Mouse (Mus musculus) heart, embryonic 14.5 days (tissue): ENCODE data around the gene Pax7. TPM values are rescaled to one million over a fixed set of nuclear protein-coding genes. Genes with fewer than 3 reads are reported as not detected.
A peak's percentile ranks its signal among the peaks of the same experiment; 100 is the strongest.

ENCODE experiments used
- ATAC-seq: fragments of 200-750 bp; cut with Nextera tagmentation; 2 replicates; pipeline ENCODE4 v1.8.0; 2017; ENCODE audit warnings: low read depth, moderate TSS enrichment; ENCODE audit not compliant: insufficient number of reproducible peaks, insufficient read depth, low FRiP score
- H3K27ac ChIP-seq, 2 experiments: fragments of 200-500 bp in 1 of 2; fragments of 300-500 bp in 1 of 2; sonication (generic) in 1 of 2; replicated peaks in 1 of 2; 2 replicates each; pipeline ENCODE4 v1.5.1; 2012 to 2014; ENCODE audit warnings: low read depth in 2 of 2, low read length in 2 of 2, control low read depth in 1 of 2, mild to moderate bottlenecking in 1 of 2, mixed read lengths in 1 of 2; ENCODE audit not compliant: control insufficient read depth in 1 of 2, insufficient read depth in 1 of 2
- H3K27me3 ChIP-seq: fragments of 300-500 bp; sonication (generic); 2 replicates; pipeline ENCODE4 v1.6.1; 2014; ENCODE audit warnings: mild to moderate bottlenecking, low read length, control low read depth; ENCODE audit not compliant: control insufficient read depth, insufficient read depth
- H3K36me3 ChIP-seq: fragments of 300-500 bp; sonication (generic); 2 replicates; pipeline ENCODE4 v1.6.1; 2014; ENCODE audit warnings: mild to moderate bottlenecking, control low read depth, low read length, mixed read lengths; ENCODE audit not compliant: control insufficient read depth, insufficient read depth
- H3K4me1 ChIP-seq, 2 experiments: fragments of 200-500 bp in 1 of 2; fragments of 300-500 bp in 1 of 2; sonication (generic) in 1 of 2; 2 replicates each; pipeline ENCODE4 v1.6.1; 2012 to 2014; ENCODE audit warnings: low read length in 2 of 2, control low read depth in 1 of 2, mixed read lengths in 1 of 2; ENCODE audit not compliant: control insufficient read depth in 2 of 2, insufficient read depth in 2 of 2
- H3K4me2 ChIP-seq: fragments of 300-500 bp; sonication (generic); 2 replicates; pipeline ENCODE4 v1.6.1; 2014; ENCODE audit warnings: mild to moderate bottlenecking, low read length
- H3K4me3 ChIP-seq, 2 experiments: fragments of 200-500 bp in 1 of 2; fragments of 300-500 bp in 1 of 2; sonication (generic) in 1 of 2; 2 replicates each; pipeline ENCODE4 v1.5.1; 2012 to 2014; ENCODE audit warnings: low read length in 2 of 2, mild to moderate bottlenecking in 2 of 2, control low read depth in 1 of 2, low read depth in 1 of 2, moderate library complexity in 1 of 2; ENCODE audit not compliant: control insufficient read depth in 1 of 2, insufficient read depth in 1 of 2
- H3K9ac ChIP-seq: fragments of 300-500 bp; sonication (generic); 2 replicates; pipeline ENCODE4 v1.6.1; 2014; ENCODE audit warnings: mild to moderate bottlenecking, low read length
- H3K9me3 ChIP-seq: fragments of 300-500 bp; sonication (generic); 2 replicates; pipeline ENCODE4 v1.6.1; 2016; ENCODE audit warnings: low read length, control low read depth; ENCODE audit not compliant: control insufficient read depth
- WGBS: fragments of 180-500 bp; shearing (Covaris S2); extraction: QIAGEN DNeasy Blood & Tissue Kit; methylation state at CpG from one replicate; pipeline ENCODE4 v1.1.7; 2014; 5-methylcytosine and 5-hydroxymethylcytosine counted together
- polyA plus RNA-seq: library from polyadenylated mRNA; unstranded; fragments of >200 nt; fragmentation: Nextera tagmentation; extraction: Ambion mirVana; gene quantifications from 2 replicates; pipeline ENCODE4 v1.2.1, GENCODE M21; 2014

Pax7 gene
- polyA plus RNA-seq, 1 experiment from 2014 or later, result not detected

GRCm38 (mm10) chr4:139840442-139840841 is 7.1 kb upstream of the Pax7 start:
- WGBS, result 70% methylated on average over 4 of the region's 4 CpGs
- Histone ChIP-seq H3K36me3 (no peaks in the 10 kb centered on the region), H3K4me1 (no peaks in the 10 kb centered on the region), H3K4me3 (no peak overlapping the region), H3K4me2 (no peak overlapping the region), H3K27ac (no peak overlapping the region), H3K27me3 (peaks cover 97% of the 10 kb centered on the region), H3K9me3 (no peaks in the 10 kb centered on the region), H3K9ac (no peak overlapping the region)
- ATAC-seq, result no peak

GRCm38 (mm10) chr4:139836681-139837080 is 3.4 kb upstream of the Pax7 start:
- no peak overlapping the region for H3K9ac ChIP-seq
- WGBS, result under 1% methylated on average over 5 of the region's 5 CpGs
- H3K9me3 ChIP-seq, result no peaks in the 10 kb centered on the region
- no peak for ATAC-seq
- H3K4me2 ChIP-seq, result no peak overlapping the region
- no peaks in the 10 kb centered on the region for H3K36me3 ChIP-seq
- no peak overlapping the region for H3K4me3 ChIP-seq
- no peak overlapping the region for H3K27ac ChIP-seq
- peaks cover 99% of the 10 kb centered on the region for H3K27me3 ChIP-seq
- H3K4me1 ChIP-seq, result peaks cover 2 to 10% of the 10 kb centered on the region in 2 experiments; a peak in 3 of 4 replicates

- no peak overlapping the region for H3K27ac ChIP-seq
- no peak for ATAC-seq
- H3K4me3 ChIP-seq, result no peak overlapping the region
- WGBS, result 4% methylated on average over 8 of the region's 8 CpGs
- no peak overlapping the region for H3K9ac ChIP-seq
- H3K4me1 ChIP-seq, result peaks cover 2 to 10% of the 10 kb centered on the region in 2 experiments; a peak in 3 of 4 replicates
- H3K9me3 ChIP-seq, result no peaks in the 10 kb centered on the region
- H3K36me3 ChIP-seq, result no peaks in the 10 kb centered on the region
- no peak overlapping the region for H3K4me2 ChIP-seq
- H3K27me3 ChIP-seq, result peaks cover 99% of the 10 kb centered on the region
These were observed 2.9 kb upstream of the Pax7 start for GRCm38 (mm10) chr4:139836196-139836595.

- ATAC-seq, result no peak
- no peak overlapping the region for H3K4me3 ChIP-seq
- H3K9ac ChIP-seq, result no peak overlapping the region
- H3K27ac ChIP-seq, result no peak overlapping the region
- no peak overlapping the region for H3K4me2 ChIP-seq
- no peaks in the 10 kb centered on the region for H3K9me3 ChIP-seq
- 2% methylated on average over 17 of the region's 17 CpGs for WGBS
- peaks cover 100% of the 10 kb centered on the region for H3K27me3 ChIP-seq
- peaks cover 2 to 10% of the 10 kb centered on the region in 2 experiments; a peak in 3 of 4 replicates for H3K4me1 ChIP-seq
- H3K36me3 ChIP-seq, result no peaks in the 10 kb centered on the region
These were observed 581 bp upstream of the Pax7 start for GRCm38 (mm10) chr4:139833817-139834401.

- Histone ChIP-seq H3K9ac (no peak overlapping the region), H3K27me3 (peaks cover 99% of the 10 kb centered on the region), H3K36me3 (no peaks in the 10 kb centered on the region), H3K9me3 (no peaks in the 10 kb centered on the region), H3K4me1 (peaks cover 2 to 10% of the 10 kb centered on the region in 2 experiments; a peak in 3 of 4 replicates), H3K27ac (no peak overlapping the region), H3K4me3 (peak overlapping the region in 1 of 2 experiments; percentile 23; a peak in 2 of 4 replicates), H3K4me2 (peak overlapping the region; percentile 43)
- WGBS, result under 1% methylated on average over 55 of the region's 55 CpGs
- no peak for ATAC-seq
These were observed 870 bp downstream of the Pax7 start for GRCm38 (mm10) chr4:139832281-139833035.

- no peak overlapping the region for H3K4me2 ChIP-seq
- WGBS, result under 1% methylated on average over 57 of the region's 57 CpGs
- H3K36me3 ChIP-seq, result no peaks in the 10 kb centered on the region
- no peak overlapping the region for H3K4me3 ChIP-seq
- H3K4me1 ChIP-seq, result peaks cover 2 to 10% of the 10 kb centered on the region in 2 experiments; a peak in 3 of 4 replicates
- no peak overlapping the region for H3K9ac ChIP-seq
- no peak for ATAC-seq
- H3K9me3 ChIP-seq, result no peaks in the 10 kb centered on the region
- peaks cover 99% of the 10 kb centered on the region for H3K27me3 ChIP-seq
- no peak overlapping the region for H3K27ac ChIP-seq
These were observed 1.7 kb downstream of the Pax7 start for GRCm38 (mm10) chr4:139831501-139832230.

- Histone ChIP-seq H3K27ac (no peak overlapping the region), H3K4me1 (peaks cover 2 to 10% of the 10 kb centered on the region in 2 experiments; a peak in 3 of 4 replicates), H3K4me3 (no peak overlapping the region), H3K9me3 (no peaks in the 10 kb centered on the region), H3K27me3 (peaks cover 99% of the 10 kb centered on the region), H3K36me3 (no peaks in the 10 kb centered on the region), H3K4me2 (no peak overlapping the region), H3K9ac (no peak overlapping the region)
- ATAC-seq, result no peak
- WGBS, result 1% methylated on average over 24 of the region's 24 CpGs
These were observed 2.5 kb downstream of the Pax7 start for GRCm38 (mm10) chr4:139830581-139831387.
